Mouse (Mus musculus) hindbrain, embryonic 14.5 days (tissue): ENCODE measurements around the gene Tgfbr2. TPM values are rescaled to one million over a fixed set of nuclear protein-coding genes. Genes with fewer than 3 reads are reported as not detected.

Experiments
- ATAC-seq: fragments of 200-750 bp; cut with Nextera tagmentation; 2 replicates; pipeline ENCODE4 v1.8.0; 2017; ENCODE audit warnings: moderate number of reproducible peaks, mild to moderate bottlenecking, moderate TSS enrichment, moderate library complexity; ENCODE audit not compliant: low FRiP score
- DNase-seq: peaks from one replicate; pipeline ENCODE4 v3.0.0-alpha.2; 2015; ENCODE audit warnings: low spot score
- H3K27ac ChIP-seq: fragments of 300-500 bp; sonication (generic); 2 replicates; pipeline ENCODE4 v1.5.1; 2014; ENCODE audit warnings: mild to moderate bottlenecking, moderate library complexity
- H3K27me3 ChIP-seq: fragments of 300-500 bp; sonication (generic); 2 replicates; pipeline ENCODE4 v1.6.1; 2014; ENCODE audit warnings: mild to moderate bottlenecking, low read length, mixed read lengths; ENCODE audit not compliant: control insufficient read depth, insufficient read depth
- H3K36me3 ChIP-seq: fragments of 300-500 bp; sonication (generic); replicated peaks from 2 replicates; pipeline ENCODE4 v1.6.1; 2014; ENCODE audit not compliant: control insufficient read depth, insufficient read depth
- H3K4me1 ChIP-seq: fragments of 300-500 bp; sonication (generic); replicated peaks from 2 replicates; pipeline ENCODE4 v1.6.1; 2014; ENCODE audit warnings: antibody characterized with exemption, low read length, mixed read lengths; ENCODE audit not compliant: control insufficient read depth, insufficient read depth
- H3K4me2 ChIP-seq: fragments of 300-500 bp; sonication (generic); replicated peaks from 2 replicates; pipeline ENCODE4 v1.6.1; 2014; ENCODE audit warnings: mild to moderate bottlenecking, moderate library complexity
- H3K4me3 ChIP-seq: fragments of 300-500 bp; sonication (generic); replicated peaks from 2 replicates; pipeline ENCODE4 v1.5.1; 2014; ENCODE audit warnings: mild to moderate bottlenecking, low read length
- H3K9ac ChIP-seq: fragments of 300-500 bp; sonication (generic); 2 replicates; pipeline ENCODE4 v1.6.1; 2014
- H3K9me3 ChIP-seq: fragments of 300-500 bp; sonication (generic); 2 replicates; pipeline ENCODE4 v1.6.1; 2016; ENCODE audit warnings: low read length; ENCODE audit not compliant: control insufficient read depth
- WGBS: fragments of 180-500 bp; shearing (Covaris S2); extraction: QIAGEN DNeasy Blood & Tissue Kit; methylation state at CpG from one replicate; pipeline ENCODE4 v1.1.7; 2014; 5-methylcytosine and 5-hydroxymethylcytosine counted together
- polyA plus RNA-seq: library from polyadenylated mRNA; unstranded; fragments of >200 nt; fragmentation: Nextera tagmentation; extraction: Ambion mirVana; gene quantifications from 2 replicates; pipeline ENCODE4 v1.2.1, GENCODE M21; 2014

The Tgfbr2 gene
- polyA plus RNA-seq, 1 experiment from 2014 or later: 11.4 TPM

- Histone ChIP-seq H3K4me3 (no peak overlapping the region), H3K9me3 (no peaks in the 10 kb centered on the region), H3K36me3 (no peaks in the 10 kb centered on the region), H3K27me3 (no peaks in the 10 kb centered on the region), H3K4me2 (no peak overlapping the region), H3K4me1 (no peaks in the 10 kb centered on the region), H3K9ac (no peak overlapping the region), H3K27ac (no peak overlapping the region)
- 94% methylated on average over 7 of the region's 7 CpGs for WGBS
- DNase-seq: no peak
- ATAC-seq: no peak
These were observed 26.4 kb downstream of the Tgfbr2 start for GRCm38 (mm10) chr9:116148809-116149208.

DNA sequence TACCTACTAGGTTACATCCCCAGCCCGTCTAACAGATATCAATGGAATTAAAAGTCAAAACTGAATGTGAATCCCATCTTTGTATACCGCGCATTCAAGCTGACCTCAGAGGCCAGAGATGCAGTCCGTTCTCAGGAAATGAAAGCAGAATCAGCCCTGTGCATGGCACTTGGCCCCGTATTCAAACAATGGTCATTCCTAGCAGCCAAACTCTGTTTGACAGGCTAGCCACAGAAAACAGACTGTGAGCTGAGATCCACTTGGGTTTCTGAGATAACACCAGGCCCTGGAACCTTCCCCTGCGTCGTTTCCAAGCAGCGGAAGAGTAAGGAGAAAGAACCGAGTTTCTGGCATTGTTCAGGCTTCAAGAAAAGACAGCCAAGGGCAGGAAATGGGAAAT, 28.9 kb downstream of the Tgfbr2 start:
- Histone ChIP-seq H3K27ac (peak overlapping the region; percentile 23), H3K4me1 (no peaks in the 10 kb centered on the region), H3K36me3 (no peaks in the 10 kb centered on the region), H3K4me3 (no peak overlapping the region), H3K9ac (no peak overlapping the region), H3K27me3 (no peaks in the 10 kb centered on the region), H3K4me2 (no peak overlapping the region), H3K9me3 (no peaks in the 10 kb centered on the region)
- DNase-seq: no peak
- WGBS: 51% methylated on average over 9 of the region's 9 CpGs
- ATAC-seq: no peak

DNA sequence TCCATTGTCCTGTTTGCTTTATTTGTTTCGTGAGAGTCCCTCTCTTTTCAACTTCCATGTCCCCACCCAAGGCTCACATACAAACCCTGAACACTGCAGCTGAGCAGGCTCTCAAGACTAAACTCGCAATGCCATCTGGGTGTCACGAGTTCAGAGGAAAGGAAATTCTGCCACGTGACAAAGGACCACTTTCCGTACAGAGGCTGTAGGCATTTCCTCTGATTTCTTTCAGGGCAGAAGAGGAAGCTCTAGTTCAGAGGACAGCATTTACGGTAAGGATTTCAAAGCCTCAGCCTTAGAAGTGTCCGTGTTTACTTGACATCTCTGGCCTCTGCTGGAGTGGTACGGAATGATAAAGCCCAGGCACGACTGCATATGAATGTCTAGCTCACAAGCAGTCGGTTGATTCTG, 29.9 kb downstream of the Tgfbr2 start:
- no peaks in the 10 kb centered on the region for H3K4me1 ChIP-seq

GRCm38 (mm10) chr9:116140422-116140821, 34.7 kb downstream of the Tgfbr2 start:
- peaks cover 14% of the 10 kb centered on the region for H3K4me1 ChIP-seq
- no peak overlapping the region for H3K9ac ChIP-seq
- no peaks in the 10 kb centered on the region for H3K36me3 ChIP-seq
- H3K27ac ChIP-seq: no peak overlapping the region
- 94% methylated on average over 6 of the region's 6 CpGs for WGBS
- no peaks in the 10 kb centered on the region for H3K9me3 ChIP-seq
- no peak for DNase-seq
- no peaks in the 10 kb centered on the region for H3K27me3 ChIP-seq
- H3K4me3 ChIP-seq: no peak overlapping the region
- no peak for ATAC-seq
- no peak overlapping the region for H3K4me2 ChIP-seq

More for the DNA sequence above, 29.9 kb downstream of the Tgfbr2 start:
- 63% methylated on average over 10 of the region's 10 CpGs for WGBS
- no peak overlapping the region for H3K4me2 ChIP-seq
- no peak for DNase-seq
- ATAC-seq: no peak
- no peak overlapping the region for H3K9ac ChIP-seq
- no peak overlapping the region for H3K4me3 ChIP-seq
- no peaks in the 10 kb centered on the region for H3K9me3 ChIP-seq
- no peaks in the 10 kb centered on the region for H3K27me3 ChIP-seq
- no peaks in the 10 kb centered on the region for H3K36me3 ChIP-seq
- no peak overlapping the region for H3K27ac ChIP-seq

DNA sequence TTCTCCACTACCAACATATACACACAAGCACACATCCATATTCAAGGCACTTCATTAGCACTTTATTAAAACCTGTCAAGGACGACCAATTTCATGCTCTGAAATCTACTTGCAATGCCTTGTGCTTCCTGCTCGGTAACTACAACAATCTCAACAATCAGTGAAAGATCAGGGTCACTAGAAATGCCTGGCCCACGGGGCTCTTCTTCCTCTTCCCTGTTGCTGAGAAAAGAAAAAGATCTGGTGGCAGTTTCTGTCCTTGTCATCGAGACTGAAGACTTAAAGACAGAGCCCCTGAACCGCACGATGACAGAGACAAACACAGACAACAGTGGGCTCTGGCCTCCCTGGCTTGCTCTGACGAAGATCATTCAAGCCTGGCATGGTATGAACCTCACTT, 35.6 kb downstream of the Tgfbr2 start:
- ATAC-seq (no peak), DNase-seq (no peak)
- Histone ChIP-seq H3K4me2 (no peak overlapping the region), H3K9me3 (no peaks in the 10 kb centered on the region), H3K4me1 (peaks cover 14% of the 10 kb centered on the region), H3K36me3 (no peaks in the 10 kb centered on the region), H3K9ac (no peak overlapping the region), H3K4me3 (no peak overlapping the region), H3K27me3 (no peaks in the 10 kb centered on the region), H3K27ac (no peak overlapping the region)
- 75% methylated on average over 7 of the region's 7 CpGs for WGBS

- no peak overlapping the region for H3K9ac ChIP-seq
- DNase-seq (peak; percentile 49), ATAC-seq (peak; percentile 37; the same call in 1 of the 2 replicates)
- 0 out of 2 replicates have a peak overlapping the region, but pooled peaks have one; percentile 14 for H3K27ac ChIP-seq
- no peaks in the 10 kb centered on the region for H3K9me3 ChIP-seq
- H3K27me3 ChIP-seq: no peaks in the 10 kb centered on the region
- no peaks in the 10 kb centered on the region for H3K36me3 ChIP-seq
- H3K4me3 ChIP-seq: no peak overlapping the region
- 47% methylated on average over 11 of the region's 11 CpGs for WGBS
- no peak overlapping the region for H3K4me2 ChIP-seq
- peaks cover 14% of the 10 kb centered on the region for H3K4me1 ChIP-seq
These were observed 36.5 kb downstream of the Tgfbr2 start for GRCm38 (mm10) chr9:116138595-116139134.

GRCm38 (mm10) chr9:116137645-116138044, 37.5 kb downstream of the Tgfbr2 start:
- WGBS: 81% methylated on average over 3 of the region's 3 CpGs
- H3K36me3 ChIP-seq: no peaks in the 10 kb centered on the region

DNA sequence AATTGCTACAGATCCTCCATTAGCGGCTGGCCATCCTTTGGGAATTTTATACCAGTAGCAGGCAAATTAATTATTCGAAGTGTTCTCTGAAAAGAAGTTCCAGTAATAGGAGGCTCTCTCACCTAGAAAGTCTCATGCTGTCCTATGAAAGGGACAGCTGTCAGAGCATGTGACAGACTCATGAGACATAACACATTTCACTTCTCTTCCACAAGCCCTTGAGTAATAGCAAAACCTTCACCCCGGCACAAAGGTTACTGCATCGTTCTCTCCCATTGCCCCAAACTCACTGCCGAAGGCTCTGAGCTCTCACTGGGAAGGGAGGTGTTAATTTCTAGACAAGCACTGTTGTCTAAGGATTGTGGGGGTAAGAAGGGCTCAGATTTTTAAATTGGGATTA, 38.3 kb downstream of the Tgfbr2 start:
- H3K36me3 ChIP-seq: no peaks in the 10 kb centered on the region
- H3K9ac ChIP-seq: no peak overlapping the region
- H3K9me3 ChIP-seq: no peaks in the 10 kb centered on the region
- H3K27me3 ChIP-seq: no peaks in the 10 kb centered on the region
- ATAC-seq: no peak
- no peak overlapping the region for H3K4me3 ChIP-seq
- 57% methylated on average over 5 of the region's 5 CpGs for WGBS
- no peak for DNase-seq
- H3K4me2 ChIP-seq: no peak overlapping the region
- no peak overlapping the region for H3K27ac ChIP-seq
- H3K4me1 ChIP-seq: peaks cover 14% of the 10 kb centered on the region

More at GRCm38 (mm10) chr9:116137645-116138044, 37.5 kb downstream of the Tgfbr2 start:
- Histone ChIP-seq H3K9ac (no peak overlapping the region), H3K27ac (no peak overlapping the region), H3K27me3 (no peaks in the 10 kb centered on the region), H3K4me1 (peaks cover 14% of the 10 kb centered on the region), H3K4me2 (no peak overlapping the region), H3K9me3 (no peaks in the 10 kb centered on the region), H3K4me3 (no peak overlapping the region)
- DNase-seq: no peak
- ATAC-seq: no peak

- Histone ChIP-seq H3K4me1 (peaks cover 14% of the 10 kb centered on the region), H3K9ac (no peak overlapping the region), H3K9me3 (no peaks in the 10 kb centered on the region), H3K36me3 (no peaks in the 10 kb centered on the region), H3K27me3 (no peaks in the 10 kb centered on the region), H3K27ac (no peak overlapping the region; the same call in 1 of the 2 replicates), H3K4me2 (no peak overlapping the region), H3K4me3 (no peak overlapping the region)
- DNase-seq (no peak), ATAC-seq (no peak)
- WGBS: 66% methylated on average over 6 of the region's 6 CpGs
These were observed 39.0 kb downstream of the Tgfbr2 start for GRCm38 (mm10) chr9:116136146-116136545.

GRCm38 (mm10) chr9:116134488-116134887, 40.7 kb downstream of the Tgfbr2 start:
- no peak overlapping the region for H3K4me2 ChIP-seq
- ATAC-seq (no peak), DNase-seq (no peak)
- H3K27ac ChIP-seq: no peak overlapping the region
- no peaks in the 10 kb centered on the region for H3K27me3 ChIP-seq
- 88% methylated on average over 2 of the region's 2 CpGs for WGBS
- H3K9me3 ChIP-seq: no peaks in the 10 kb centered on the region
- no peaks in the 10 kb centered on the region for H3K36me3 ChIP-seq
- H3K9ac ChIP-seq: no peak overlapping the region
- H3K4me1 ChIP-seq: peaks cover 13% of the 10 kb centered on the region
- no peak overlapping the region for H3K4me3 ChIP-seq
